Mouse (Mus musculus) R1 (cell line): Measurements from ENCODE around the gene Samd1.

Experiments
- DNase-seq: peaks from one replicate; pipeline ENCODE4 v3.0.0-alpha.2; 2018; ENCODE audit warnings: low read depth, low spot score

Samd1 gene

GRCm38 (mm10) chr8:83997511-83998141 is at the start of gene Samd1:
TSS of gene Samd1 (plus strand) at chr8:83997672.
- peak; percentile 48 for DNase-seq

- DNase-seq: no peak
These were observed 42.7 kb upstream of the Samd1 start for GRCm38 (mm10) chr8:83954749-83955105.

GRCm38 (mm10) chr8:83955106-83955957 is 42.1 kb upstream of the Samd1 start, which contains the start of the genes Gm10644 and Asf1b:
TSS of gene Gm10644 (minus strand) at chr8:83955205.
TSS of gene Asf1b (plus strand) at chr8:83955507.
- DNase-seq: peak; percentile 100

- no peak for DNase-seq
These were observed 41.6 kb upstream of the Samd1 start for GRCm38 (mm10) chr8:83955958-83956218.

GRCm38 (mm10) chr8:83956789-83957188 is 40.7 kb upstream of the Samd1 start:
- DNase-seq: peak; percentile 67

GRCm38 (mm10) chr8:83964015-83964765 is 33.3 kb upstream of the Samd1 start:
- no peak for DNase-seq

GRCm38 (mm10) chr8:83967701-83968100 is 29.8 kb upstream of the Samd1 start:
- no peak for DNase-seq

GRCm38 (mm10) chr8:83971121-83971520 is 26.4 kb upstream of the Samd1 start:
- no peak for DNase-seq

GRCm38 (mm10) chr8:83971661-83972060 is 25.8 kb upstream of the Samd1 start:
- no peak for DNase-seq

GRCm38 (mm10) chr8:83972150-83973120 is 25.0 kb upstream of the Samd1 start, which contains the start of gene Prkaca:
TSS of gene Prkaca (plus strand) at chr8:83972993.
- peak; percentile 99 for DNase-seq

- peak; percentile 16 for DNase-seq
These were observed 24.1 kb upstream of the Samd1 start for GRCm38 (mm10) chr8:83973161-83974031.

GRCm38 (mm10) chr8:83974521-83974920 is 23.0 kb upstream of the Samd1 start:
- no peak for DNase-seq

GRCm38 (mm10) chr8:83976101-83976630 is 21.3 kb upstream of the Samd1 start:
- no peak for DNase-seq

GRCm38 (mm10) chr8:83976779-83977350 is 20.6 kb upstream of the Samd1 start:
- no peak for DNase-seq

GRCm38 (mm10) chr8:83977646-83978045 is 19.8 kb upstream of the Samd1 start:
- no peak for DNase-seq

- no peak for DNase-seq
These were observed 19.3 kb upstream of the Samd1 start for GRCm38 (mm10) chr8:83978200-83978599.

GRCm38 (mm10) chr8:83980250-83980649 is 17.2 kb upstream of the Samd1 start:
- DNase-seq: no peak

- DNase-seq: no peak
These were observed 16.6 kb upstream of the Samd1 start for GRCm38 (mm10) chr8:83980845-83981244.

GRCm38 (mm10) chr8:83981533-83981932 is 15.9 kb upstream of the Samd1 start:
- no peak for DNase-seq

- DNase-seq: no peak
These were observed 15.0 kb upstream of the Samd1 start for GRCm38 (mm10) chr8:83982449-83982848.
